Mouse (Mus musculus) ES-E14 (cell line): Measurements from ENCODE around the gene Ranbp3l.

Experiments used
- CHD2 ChIP-seq: IDR thresholded peaks from 2 replicates; pipeline ENCODE4 v1.6.1; 2014; ENCODE audit warnings: mild to moderate bottlenecking, low read depth, low read length, inconsistent platforms
- HCFC1 ChIP-seq: IDR thresholded peaks from 2 replicates; pipeline ENCODE4 v1.6.1; 2012; ENCODE audit warnings: low read length, inconsistent platforms, borderline replicate concordance; ENCODE audit not compliant: insufficient read depth
- ZNF384 ChIP-seq: IDR thresholded peaks from 2 replicates; pipeline ENCODE4 v1.6.1; 2012; ENCODE audit warnings: low read depth, low read length, inconsistent platforms

DNA sequence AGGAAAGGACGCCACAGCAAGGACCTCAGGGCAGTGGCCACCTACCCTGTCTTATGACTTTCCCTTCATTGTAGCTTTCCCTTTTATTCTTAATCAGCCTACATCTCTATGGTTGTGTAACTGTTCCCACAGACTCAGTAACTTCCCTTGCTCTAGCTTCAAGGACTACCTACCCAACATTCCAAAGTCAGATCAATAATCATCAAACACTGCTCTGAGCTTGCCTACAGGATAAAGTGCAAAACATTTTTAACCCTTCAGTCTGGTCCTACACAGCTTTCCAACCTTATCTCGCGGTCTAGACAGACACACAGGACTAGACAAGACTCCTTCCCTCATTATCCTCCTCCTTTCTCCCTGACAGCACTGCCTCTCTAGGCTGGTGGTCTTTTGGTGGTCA is 102.6 kb downstream of the Ranbp3l start:
- TF ChIP-seq CHD2 = no peak
- no peak for TF ChIP-seq ZNF384
- TF ChIP-seq HCFC1 = no peak
